Mouse (Mus musculus) forebrain, embryonic 15.5 days (tissue): Measurements from ENCODE around the gene Macf1. TPM values are rescaled to one million over a fixed set of nuclear protein-coding genes. Genes with fewer than 3 reads are reported as not detected.
A peak's percentile ranks its signal among the peaks of the same experiment; 100 is the strongest.
"Not testable (repeated sequence)": the region's sequence is repeated elsewhere in the genome, so short reads cannot be mapped to it uniquely, and the experiment has no call there.

ENCODE experiments used
- ATAC-seq: fragments of 200-750 bp; cut with Nextera tagmentation; replicated peaks from 2 replicates; pipeline ENCODE4 v1.8.0; 2017; ENCODE audit warnings: mild to moderate bottlenecking, moderate TSS enrichment, moderate library complexity
- H3K27ac ChIP-seq: fragments of 300-500 bp; sonication (generic); replicated peaks from 2 replicates; pipeline ENCODE4 v1.5.1; 2015; ENCODE audit warnings: mild to moderate bottlenecking, inconsistent platforms
- H3K27me3 ChIP-seq: fragments of 300-500 bp; sonication (generic); 2 replicates; pipeline ENCODE4 v1.6.1; 2015; ENCODE audit warnings: inconsistent platforms
- H3K36me3 ChIP-seq: fragments of 300-500 bp; sonication (generic); 2 replicates; pipeline ENCODE4 v1.6.1; 2015; ENCODE audit warnings: mild to moderate bottlenecking, inconsistent platforms
- H3K4me1 ChIP-seq: fragments of 300-500 bp; sonication (generic); 2 replicates; pipeline ENCODE4 v1.6.1; 2015; ENCODE audit warnings: inconsistent platforms
- H3K4me2 ChIP-seq: fragments of 300-500 bp; sonication (generic); replicated peaks from 2 replicates; pipeline ENCODE4 v1.6.1; 2015; ENCODE audit warnings: mild to moderate bottlenecking, inconsistent platforms
- H3K4me3 ChIP-seq: fragments of 300-500 bp; sonication (generic); 2 replicates; pipeline ENCODE4 v1.5.1; 2015; ENCODE audit warnings: mild to moderate bottlenecking, inconsistent platforms
- H3K9ac ChIP-seq: fragments of 300-500 bp; sonication (generic); replicated peaks from 2 replicates; pipeline ENCODE4 v1.6.1; 2015; ENCODE audit warnings: mild to moderate bottlenecking, inconsistent platforms
- H3K9me3 ChIP-seq: fragments of 300-500 bp; sonication (generic); 2 replicates; pipeline ENCODE4 v1.6.1; 2016; ENCODE audit warnings: inconsistent platforms
- WGBS: fragments of 180-500 bp; shearing (Covaris S2); methylation state at CpG from one replicate; pipeline ENCODE4 v1.1.7; 2015; ENCODE audit warnings: mixed read lengths; 5-methylcytosine and 5-hydroxymethylcytosine counted together
- polyA plus RNA-seq: library from polyadenylated mRNA; unstranded; fragments of >200 nt; fragmentation: Nextera tagmentation; extraction: Ambion mirVana; gene quantifications from 2 replicates; pipeline ENCODE4 v1.2.1, GENCODE M21; 2015

Gene Macf1
- polyA plus RNA-seq, 1 experiment from 2014 or later: 76.0 TPM

- H3K36me3 ChIP-seq: no peaks in the 10 kb centered on the region
- peaks cover 14% of the 10 kb centered on the region for H3K4me1 ChIP-seq
- ATAC-seq: peak; percentile 18
- peak overlapping the region; percentile 57 for H3K4me3 ChIP-seq
- 3% methylated on average over 43 of the region's 43 CpGs for WGBS
- H3K27me3 ChIP-seq: peaks cover 43% of the 10 kb centered on the region
- peak overlapping the region; percentile 91 for H3K4me2 ChIP-seq
- H3K9ac ChIP-seq: peak overlapping the region; percentile 24; the same call in 1 of the 2 replicates
- H3K9me3 ChIP-seq: no peaks in the 10 kb centered on the region
- no peak overlapping the region for H3K27ac ChIP-seq
Observed at GRCm38 (mm10) chr4:123342091-123342641, 342.0 kb downstream of the Macf1 start.

- H3K9ac ChIP-seq: no peak overlapping the region
- ATAC-seq: no peak
- H3K4me1 ChIP-seq: peaks cover 14% of the 10 kb centered on the region
- H3K4me2 ChIP-seq: no peak overlapping the region
- no peak overlapping the region for H3K27ac ChIP-seq
- WGBS: 73% methylated on average over 5 of the region's 5 CpGs
- no peak overlapping the region for H3K4me3 ChIP-seq
- no peaks in the 10 kb centered on the region for H3K36me3 ChIP-seq
- H3K9me3 ChIP-seq: no peaks in the 10 kb centered on the region
- H3K27me3 ChIP-seq: peaks cover 43% of the 10 kb centered on the region
Observed at GRCm38 (mm10) chr4:123340232-123340631, 343.9 kb downstream of the Macf1 start.

GRCm38 (mm10) chr4:123337693-123338092 is 346.5 kb downstream of the Macf1 start:
- Histone ChIP-seq H3K9me3 (no peaks in the 10 kb centered on the region), H3K4me1 (peaks cover 6% of the 10 kb centered on the region), H3K4me3 (no peak overlapping the region), H3K27ac (no peak overlapping the region), H3K4me2 (no peak overlapping the region), H3K27me3 (peaks cover 23% of the 10 kb centered on the region), H3K36me3 (no peaks in the 10 kb centered on the region), H3K9ac (no peak overlapping the region)
- 73% methylated on average over 4 of the region's 4 CpGs for WGBS
- ATAC-seq: no peak

GRCm38 (mm10) chr4:123335796-123336585 is 348.2 kb downstream of the Macf1 start:
- H3K36me3 ChIP-seq: no peaks in the 10 kb centered on the region
- no peak overlapping the region for H3K9ac ChIP-seq
- H3K4me1 ChIP-seq: no peaks in the 10 kb centered on the region
- no peak overlapping the region for H3K4me3 ChIP-seq
- H3K9me3 ChIP-seq: no peaks in the 10 kb centered on the region
- peaks cover 6% of the 10 kb centered on the region for H3K27me3 ChIP-seq
- no peak overlapping the region for H3K4me2 ChIP-seq
- no peak overlapping the region for H3K27ac ChIP-seq
- no peak for ATAC-seq
- WGBS: 70% methylated on average over 14 of the region's 14 CpGs

- not testable (repeated sequence) for H3K36me3 ChIP-seq, H3K4me3 ChIP-seq, H3K4me2 ChIP-seq, H3K9me3 ChIP-seq, H3K9ac ChIP-seq, H3K27ac ChIP-seq, H3K4me1 ChIP-seq, H3K27me3 ChIP-seq, ATAC-seq
- WGBS: 84% methylated on average over 10 of the region's 10 CpGs
Observed at GRCm38 (mm10) chr4:123335244-123335643, 348.9 kb downstream of the Macf1 start.

GRCm38 (mm10) chr4:123334177-123334576 is 350.0 kb downstream of the Macf1 start:
- Histone ChIP-seq H3K4me3 (no peak overlapping the region), H3K4me1 (no peaks in the 10 kb centered on the region)
- WGBS: 80% methylated on average over 3 of the region's 3 CpGs

GRCm38 (mm10) chr4:123333151-123333550 is 351.0 kb downstream of the Macf1 start:
- Histone ChIP-seq H3K4me1 (no peaks in the 10 kb centered on the region), H3K36me3 (no peaks in the 10 kb centered on the region), H3K4me2 (no peak overlapping the region), H3K9me3 (no peaks in the 10 kb centered on the region), H3K27me3 (no peaks in the 10 kb centered on the region), H3K27ac (no peak overlapping the region), H3K4me3 (no peak overlapping the region), H3K9ac (no peak overlapping the region)
- 94% methylated on average over 4 of the region's 4 CpGs for WGBS
- no peak for ATAC-seq

More at GRCm38 (mm10) chr4:123334177-123334576, 350.0 kb downstream of the Macf1 start:
- no peak overlapping the region for H3K27ac ChIP-seq
- no peak overlapping the region for H3K4me2 ChIP-seq
- no peaks in the 10 kb centered on the region for H3K9me3 ChIP-seq
- no peaks in the 10 kb centered on the region for H3K27me3 ChIP-seq
- H3K36me3 ChIP-seq: no peaks in the 10 kb centered on the region
- ATAC-seq: no peak
- H3K9ac ChIP-seq: no peak overlapping the region

GRCm38 (mm10) chr4:123331961-123332360 is 352.2 kb downstream of the Macf1 start:
- ATAC-seq, H3K36me3 ChIP-seq, H3K27me3 ChIP-seq, H3K4me1 ChIP-seq, H3K9ac ChIP-seq, H3K27ac ChIP-seq, H3K4me2 ChIP-seq, H3K4me3 ChIP-seq, H3K9me3 ChIP-seq: not testable (repeated sequence)
- WGBS: 60% methylated on average over 1 of the region's 1 CpGs

- no peak overlapping the region for H3K4me3 ChIP-seq
- no peaks in the 10 kb centered on the region for H3K27me3 ChIP-seq
- no peak overlapping the region for H3K27ac ChIP-seq
- no peak overlapping the region for H3K9ac ChIP-seq
- ATAC-seq: no peak
- H3K36me3 ChIP-seq: no peaks in the 10 kb centered on the region
- H3K9me3 ChIP-seq: no peaks in the 10 kb centered on the region
- no peaks in the 10 kb centered on the region for H3K4me1 ChIP-seq
- WGBS: 60% methylated on average over 5 of the region's 5 CpGs
- no peak overlapping the region for H3K4me2 ChIP-seq
Observed at GRCm38 (mm10) chr4:123331326-123331725, 352.8 kb downstream of the Macf1 start.

GRCm38 (mm10) chr4:123328946-123329345 is 355.2 kb downstream of the Macf1 start:
- H3K27me3 ChIP-seq: no peaks in the 10 kb centered on the region
- H3K27ac ChIP-seq: no peak overlapping the region
- no peaks in the 10 kb centered on the region for H3K4me1 ChIP-seq
- ATAC-seq: no peak
- no peaks in the 10 kb centered on the region for H3K9me3 ChIP-seq
- H3K36me3 ChIP-seq: no peaks in the 10 kb centered on the region
- 73% methylated on average over 6 of the region's 6 CpGs for WGBS
- no peak overlapping the region for H3K4me2 ChIP-seq
- H3K9ac ChIP-seq: no peak overlapping the region
- H3K4me3 ChIP-seq: no peak overlapping the region

GRCm38 (mm10) chr4:123327630-123328029 is 356.5 kb downstream of the Macf1 start:
- no peak overlapping the region for H3K4me3 ChIP-seq
- WGBS: 53% methylated on average over 3 of the region's 3 CpGs
- ATAC-seq: no peak
- no peak overlapping the region for H3K9ac ChIP-seq
- H3K9me3 ChIP-seq: no peaks in the 10 kb centered on the region
- peaks cover 7% of the 10 kb centered on the region; the same call in 1 of the 2 replicates for H3K27me3 ChIP-seq
- no peaks in the 10 kb centered on the region for H3K36me3 ChIP-seq
- H3K4me1 ChIP-seq: no peaks in the 10 kb centered on the region
- H3K27ac ChIP-seq: no peak overlapping the region
- H3K4me2 ChIP-seq: no peak overlapping the region

GRCm38 (mm10) chr4:123326087-123326486 is 358.1 kb downstream of the Macf1 start:
- H3K27ac ChIP-seq: no peak overlapping the region
- 77% methylated on average over 3 of the region's 3 CpGs for WGBS

More at GRCm38 (mm10) chr4:123326087-123326486, 358.1 kb downstream of the Macf1 start:
- Histone ChIP-seq H3K9ac (no peak overlapping the region), H3K27me3 (peaks cover 13% of the 10 kb centered on the region; the same call in 1 of the 2 replicates), H3K9me3 (no peaks in the 10 kb centered on the region), H3K4me1 (no peaks in the 10 kb centered on the region), H3K36me3 (no peaks in the 10 kb centered on the region), H3K4me2 (no peak overlapping the region), H3K4me3 (no peak overlapping the region)
- ATAC-seq: no peak
